Mouse (Mus musculus): ENCODE results near the gene Large1.

The Large1 gene

GRCm38 (mm10) chr8:73295531-73295930, 57.8 kb downstream of the Large1 start:
- in situ Hi-C loops (cut with MboI, MseI) = loop anchor here (25.0 kb wide), 1 partner anchor 1367 kb away; no protein-coding TSS in a partner anchor

DNA sequence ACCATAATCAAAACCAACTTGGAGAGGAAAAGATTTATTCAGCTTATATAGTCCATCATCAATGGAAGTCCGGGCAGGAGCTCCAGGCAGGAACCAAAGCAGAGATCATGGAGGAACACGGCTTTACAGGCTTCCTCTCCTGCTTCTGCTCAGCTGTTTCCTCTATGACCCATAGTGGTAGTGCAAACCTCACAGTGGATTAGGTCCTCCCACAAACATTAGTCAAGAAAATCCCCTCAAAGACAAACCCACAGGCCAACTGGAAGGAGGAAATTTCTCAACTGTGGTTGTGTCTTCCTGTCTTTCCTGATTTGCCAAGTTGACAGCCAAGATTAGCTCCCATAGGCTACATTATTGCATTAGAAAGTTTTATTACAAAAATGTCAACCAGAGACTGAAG, 59.7 kb downstream of the Large1 start:
- in situ Hi-C loops (cut with MboI, MseI) = loop anchor here (25.0 kb wide), 1 partner anchor 1369 kb away; no protein-coding TSS in a partner anchor

- in situ Hi-C loops (cut with MboI, MseI) = loop anchor here (25.0 kb wide), 1 partner anchor 1371 kb away; no protein-coding TSS in a partner anchor
Measured at GRCm38 (mm10) chr8:73291630-73292029, 61.7 kb downstream of the Large1 start.

DNA sequence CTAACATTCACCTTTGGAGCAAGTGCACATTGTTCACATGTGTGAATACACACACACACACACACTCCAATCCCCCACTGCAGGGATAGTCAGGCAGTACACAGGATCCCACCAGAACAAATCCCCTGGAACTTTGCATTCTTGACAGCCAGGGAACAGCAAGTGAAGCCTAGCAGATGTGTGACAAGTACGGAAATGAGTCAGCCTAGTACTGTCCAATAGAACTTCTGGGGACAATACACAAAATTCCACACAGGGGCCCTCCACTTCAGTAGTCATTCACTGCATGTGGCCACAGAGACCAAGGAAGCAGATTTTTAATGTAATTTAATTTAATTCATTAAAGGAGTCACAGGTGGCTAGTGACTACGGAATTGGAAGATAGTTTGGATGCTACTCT, 62.7 kb downstream of the Large1 start:
- in situ Hi-C loops (cut with MboI, MseI) = loop anchor here (25.0 kb wide), 1 partner anchor 1372 kb away; no protein-coding TSS in a partner anchor

DNA sequence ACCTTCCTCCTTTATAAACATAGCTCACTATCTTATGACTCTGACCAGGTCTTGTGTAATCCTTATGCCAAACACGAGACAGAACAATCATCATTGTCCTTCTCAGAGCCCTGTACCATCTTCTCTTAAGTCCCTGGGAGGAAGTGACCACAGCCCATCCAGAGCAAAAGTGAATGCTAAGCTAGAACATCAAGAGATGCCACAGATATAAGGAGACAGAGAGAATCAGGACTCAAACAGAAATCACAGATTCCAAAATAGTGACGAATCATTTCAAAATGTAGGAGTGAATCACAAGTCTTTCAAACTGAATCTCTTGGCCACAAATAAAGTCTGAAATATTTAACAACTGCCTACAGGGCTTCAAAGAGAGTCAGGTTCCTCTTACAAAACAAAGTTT, 63.5 kb downstream of the Large1 start:
- in situ Hi-C loops (cut with MboI, MseI) = loop anchor here (25.0 kb wide), 1 partner anchor 1372 kb away; no protein-coding TSS in a partner anchor

DNA sequence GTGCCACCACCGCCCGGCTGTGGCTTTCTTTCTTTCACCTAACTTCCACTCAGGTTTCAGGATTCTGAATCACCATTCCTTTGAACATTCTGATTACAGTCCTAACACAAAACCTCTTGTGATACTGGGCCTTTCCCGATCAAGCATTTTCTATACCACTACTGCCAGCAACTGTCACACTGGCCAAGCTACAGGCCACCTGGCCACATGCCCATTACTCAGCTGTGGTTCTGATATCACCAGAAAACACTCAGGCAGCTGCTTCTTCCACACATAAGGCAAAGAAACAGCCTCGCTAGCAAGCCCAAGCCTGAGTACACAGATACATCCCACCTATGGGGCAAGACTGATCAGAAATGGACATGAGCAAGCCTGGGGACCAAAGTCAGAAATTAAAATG, 71.3 kb downstream of the Large1 start:
- in situ Hi-C loops (cut with MboI, MseI) = loop anchor here (25.0 kb wide), 1 partner anchor 1380 kb away; no protein-coding TSS in a partner anchor

DNA sequence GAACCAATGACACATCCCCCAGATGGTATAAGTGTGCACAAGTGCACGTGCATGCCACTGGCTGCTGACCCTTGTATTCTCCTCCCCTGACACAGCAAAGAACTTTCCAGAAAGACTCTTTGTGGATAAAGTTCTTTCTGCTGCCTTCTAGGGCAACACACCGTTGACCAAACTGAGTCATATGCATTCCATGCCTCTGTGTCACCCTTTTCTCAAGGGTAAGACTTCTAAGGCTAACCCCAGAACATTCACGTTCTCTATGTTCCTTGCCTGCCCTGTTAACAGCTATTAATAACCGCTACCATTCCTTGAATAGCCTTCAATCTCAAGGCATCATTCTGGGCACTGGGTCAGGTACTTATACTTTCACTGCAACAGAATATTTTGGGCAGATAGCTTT, 77.3 kb downstream of the Large1 start:
- in situ Hi-C loops (cut with MboI, MseI) = loop anchor here (25.0 kb wide), 1 partner anchor 1386 kb away; no protein-coding TSS in a partner anchor

GRCm38 (mm10) chr8:73275445-73275844, 77.9 kb downstream of the Large1 start:
- in situ Hi-C loops (cut with MboI, MseI) = loop anchor here (25.0 kb wide), 1 partner anchor 1387 kb away; no protein-coding TSS in a partner anchor

DNA sequence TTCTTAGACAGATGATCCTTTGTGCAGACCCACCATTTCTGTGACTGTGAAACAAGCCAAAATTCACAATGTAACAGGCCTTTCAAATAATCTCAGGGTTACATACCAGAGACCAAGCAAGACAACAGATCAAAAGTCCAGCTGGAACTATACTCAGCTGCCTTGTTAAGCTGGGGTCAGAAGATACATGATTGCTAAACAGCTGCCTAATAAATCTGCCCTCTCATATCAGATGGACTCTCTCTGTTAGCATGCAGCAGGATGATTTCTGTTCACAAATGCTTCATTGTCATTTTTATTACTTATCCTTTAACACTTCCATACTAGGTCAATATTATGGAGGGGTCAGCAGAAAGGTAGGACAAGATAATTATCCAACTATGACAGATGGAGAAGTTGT, 80.2 kb downstream of the Large1 start:
- in situ Hi-C loops (cut with MboI, MseI) = no loop called here

- in situ Hi-C loops (cut with MboI, MseI) = no loop called here
Measured at GRCm38 (mm10) chr8:73270991-73271390, 82.3 kb downstream of the Large1 start.

GRCm38 (mm10) chr8:73257981-73258380, 95.4 kb downstream of the Large1 start:
- in situ Hi-C loops (cut with MboI, MseI) = no loop called here

DNA sequence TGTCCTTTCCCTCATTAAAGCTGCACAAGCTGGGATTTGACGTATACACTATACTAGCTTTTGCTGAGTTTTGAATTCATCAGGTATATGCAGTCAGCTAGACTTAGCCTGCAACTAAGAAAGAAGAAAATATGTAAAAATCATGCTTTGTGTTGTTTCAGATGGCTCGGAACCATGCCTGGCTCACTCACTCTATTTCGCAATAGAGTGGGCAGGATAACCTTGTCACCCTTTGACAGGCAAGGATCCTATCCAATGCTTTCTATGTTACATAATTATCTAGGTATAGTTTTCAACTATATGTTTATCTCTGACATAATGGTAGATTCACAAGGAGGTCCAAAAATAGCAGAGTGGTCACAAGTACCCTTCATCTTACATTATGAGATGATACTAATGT, 109.2 kb downstream of the Large1 start:
- in situ Hi-C loops (cut with MboI, MseI) = no loop called here

DNA sequence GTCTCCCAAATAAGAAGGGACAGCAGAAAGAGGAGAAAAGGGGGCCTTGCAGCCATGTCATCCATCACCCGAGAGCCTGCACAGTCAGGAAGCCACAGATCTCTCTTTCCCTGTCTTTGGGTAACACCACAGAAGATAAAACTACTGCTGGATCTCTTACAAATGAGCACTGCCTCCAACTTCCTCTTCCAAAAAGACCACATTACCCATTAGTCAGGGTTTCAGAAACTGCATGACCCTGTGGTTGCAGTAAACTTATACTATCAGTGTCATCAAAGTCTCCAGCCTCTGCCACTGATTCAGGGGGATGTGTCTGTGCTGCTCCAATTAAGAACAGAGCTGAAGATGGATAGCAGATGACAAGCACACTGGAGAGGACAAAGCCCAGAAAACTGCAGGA, 111.3 kb downstream of the Large1 start:
- in situ Hi-C loops (cut with MboI, MseI) = no loop called here

- in situ Hi-C loops (cut with MboI, MseI) = no loop called here
Measured at GRCm38 (mm10) chr8:73234209-73234608, 119.1 kb downstream of the Large1 start.

- in situ Hi-C loops (cut with MboI, MseI) = no loop called here
Measured at GRCm38 (mm10) chr8:73233358-73234041, 119.8 kb downstream of the Large1 start.

DNA sequence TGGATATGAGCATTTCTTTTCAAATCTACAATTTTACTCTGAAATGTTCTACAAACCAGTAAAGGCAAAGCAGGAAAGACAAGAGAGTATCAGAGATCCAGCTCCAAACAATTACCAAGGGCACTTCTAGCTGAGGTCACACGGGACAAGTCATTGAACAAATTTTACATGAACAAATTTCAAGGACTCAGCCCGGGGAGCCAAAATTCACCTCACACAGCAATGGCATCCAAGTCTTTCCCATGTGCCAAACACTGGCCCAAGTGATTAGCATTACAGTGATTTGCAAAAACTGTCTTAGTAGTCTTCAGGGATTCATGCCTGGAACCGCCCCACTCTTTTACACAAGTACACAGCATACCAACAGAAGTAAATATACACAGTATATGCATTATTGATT, 126.5 kb downstream of the Large1 start:
- in situ Hi-C loops (cut with MboI, MseI) = no loop called here

DNA sequence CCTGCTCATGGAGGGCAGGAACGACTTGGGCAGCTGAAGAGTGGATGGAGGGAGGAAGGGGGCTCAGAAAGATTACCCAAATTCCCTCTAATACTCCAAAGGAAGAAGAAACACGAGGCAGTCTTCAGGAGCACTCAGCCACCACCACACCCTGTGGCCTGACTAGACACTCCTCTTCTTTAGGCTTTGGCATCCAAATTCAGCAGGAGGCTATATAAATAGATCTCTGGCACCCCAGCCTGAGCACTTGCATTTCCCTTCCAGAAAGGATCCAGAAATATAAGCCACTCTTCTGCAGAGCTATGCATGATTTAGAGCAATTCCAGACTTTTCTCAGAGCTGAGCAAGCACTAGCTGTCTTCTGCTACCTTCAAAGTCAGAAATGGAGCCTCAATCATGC, 127.7 kb downstream of the Large1 start:
- in situ Hi-C loops (cut with MboI, MseI) = no loop called here

GRCm38 (mm10) chr8:73219178-73219811, 134.0 kb downstream of the Large1 start:
- in situ Hi-C loops (cut with MboI, MseI) = no loop called here

GRCm38 (mm10) chr8:73206831-73207230, 146.5 kb downstream of the Large1 start:
- in situ Hi-C loops (cut with MboI, MseI) = no loop called here

DNA sequence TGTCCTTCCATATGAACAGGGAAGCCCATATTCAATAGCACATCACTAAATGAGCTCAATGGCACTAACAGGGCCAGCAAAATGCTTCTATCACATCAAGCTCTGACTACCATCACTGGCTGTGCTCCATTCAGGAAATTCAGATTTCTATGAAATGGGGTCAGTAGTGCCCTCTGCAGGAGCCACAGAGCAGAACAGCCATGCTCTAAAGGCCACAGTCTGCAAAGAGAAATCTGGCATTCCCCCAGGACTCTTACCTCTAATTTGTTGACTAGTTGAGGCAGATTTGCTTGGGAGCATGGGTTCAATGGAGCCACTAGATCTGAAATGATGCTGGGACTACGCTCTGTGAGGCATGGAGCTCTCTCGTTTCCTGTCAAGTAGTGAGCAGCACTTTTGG, 151.5 kb downstream of the Large1 start:
- in situ Hi-C loops (cut with MboI, MseI) = no loop called here

DNA sequence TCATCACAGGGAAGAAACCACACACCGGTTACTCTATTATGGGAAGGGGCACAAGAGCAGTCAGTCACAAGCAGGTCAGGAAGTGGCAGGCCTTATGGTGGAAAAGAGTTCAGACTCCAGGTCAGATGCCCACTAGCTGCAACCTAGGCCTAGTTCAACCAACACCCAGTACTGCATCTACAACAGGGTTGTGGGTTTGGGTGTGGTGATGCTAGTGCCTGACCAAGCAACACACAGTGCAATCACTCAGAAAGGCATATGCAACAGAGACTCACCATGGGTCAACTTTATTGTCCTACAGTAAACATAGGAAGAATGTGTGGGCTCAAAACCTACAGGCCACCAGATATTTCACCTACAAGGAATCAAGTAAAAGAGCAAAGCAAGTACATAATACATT, 155.6 kb downstream of the Large1 start:
- in situ Hi-C loops (cut with MboI, MseI) = no loop called here

GRCm38 (mm10) chr8:73188684-73189083, 164.7 kb downstream of the Large1 start:
- in situ Hi-C loops (cut with MboI, MseI) = no loop called here

DNA sequence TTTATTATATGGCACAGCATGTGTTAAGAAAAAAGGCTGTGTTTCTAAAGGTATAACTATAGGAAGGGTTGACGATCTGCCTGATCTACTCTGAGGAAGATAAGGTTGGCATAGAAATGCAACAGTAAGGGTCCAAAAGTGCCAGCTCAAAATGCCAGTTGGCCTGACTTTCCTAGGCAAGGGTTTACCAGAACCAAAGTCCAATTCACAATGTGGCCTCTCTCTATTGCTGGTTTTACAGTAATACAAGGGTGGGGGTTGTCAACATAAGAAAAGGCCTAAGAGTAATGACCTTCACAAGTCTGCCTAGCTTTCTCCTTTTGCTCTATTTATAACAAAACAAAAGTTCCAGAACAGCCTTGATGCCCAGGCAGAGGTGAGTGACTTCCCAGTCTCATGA, 166.0 kb downstream of the Large1 start:
- in situ Hi-C loops (cut with MboI, MseI) = no loop called here
